Mouse (Mus musculus) lung, adult 2 months (tissue): ENCODE data around the gene Pfn3.

ENCODE experiments used
- CTCF ChIP-seq: fragments of 200-500 bp; IDR thresholded peaks from 2 replicates; pipeline ENCODE4 v1.5.1; 2011; ENCODE audit warnings: mild to moderate bottlenecking, low read length, control low read depth; ENCODE audit not compliant: insufficient read depth
- POLR2A ChIP-seq: fragments of 200-500 bp; IDR thresholded peaks from 2 replicates; pipeline ENCODE4 v1.6.1; 2011; ENCODE audit warnings: low read depth, mild to moderate bottlenecking, control low read depth, low read length, borderline replicate concordance; ENCODE audit errors: extremely low read depth

GRCm38 (mm10) chr13:55414743-55415380, at the start of gene Pfn3:
- no peak for TF ChIP-seq POLR2A
- no peak for TF ChIP-seq CTCF
